Mouse (Mus musculus) urinary bladder, postnatal 14 days (tissue): Measurements from ENCODE around the gene Rnf10.
A peak's percentile ranks its signal among the peaks of the same experiment; 100 is the strongest.

Experiments
- DNase-seq: peaks from one replicate; pipeline ENCODE4 v3.0.0; 2021; ENCODE audit warnings: low spot score

The Rnf10 gene

GRCm38 (mm10) chr5:115275998-115276397 lies 3.3 kb upstream of the Rnf10 start:
- DNase-seq: peak; percentile 26

GRCm38 (mm10) chr5:115274771-115275170 lies 2.1 kb upstream of the Rnf10 start:
- DNase-seq: no peak

GRCm38 (mm10) chr5:115274353-115274752 lies 1.7 kb upstream of the Rnf10 start:
- no peak for DNase-seq

GRCm38 (mm10) chr5:115273549-115274135 lies 944 bp upstream of the Rnf10 start:
- DNase-seq: no peak

- DNase-seq: peak; percentile 47
Measured at GRCm38 (mm10) chr5:115271931-115272811, 527 bp downstream of the Rnf10 start.

GRCm38 (mm10) chr5:115269969-115270368 lies 2.7 kb downstream of the Rnf10 start:
- no peak for DNase-seq

GRCm38 (mm10) chr5:115268266-115268665 lies 4.4 kb downstream of the Rnf10 start:
- DNase-seq: no peak

- no peak for DNase-seq
Measured at GRCm38 (mm10) chr5:115267469-115268045, 5.1 kb downstream of the Rnf10 start.

- no peak for DNase-seq
Measured at GRCm38 (mm10) chr5:115266787-115267468, 5.8 kb downstream of the Rnf10 start.

- DNase-seq: no peak
Measured at GRCm38 (mm10) chr5:115266340-115266739, 6.4 kb downstream of the Rnf10 start.

- DNase-seq: no peak
Measured at GRCm38 (mm10) chr5:115262502-115263291, 10.0 kb downstream of the Rnf10 start.

GRCm38 (mm10) chr5:115261880-115262279 lies 10.8 kb downstream of the Rnf10 start:
- no peak for DNase-seq

GRCm38 (mm10) chr5:115261141-115261540 lies 11.6 kb downstream of the Rnf10 start:
- no peak for DNase-seq

GRCm38 (mm10) chr5:115260356-115260755 lies 12.3 kb downstream of the Rnf10 start:
- no peak for DNase-seq

- no peak for DNase-seq
Measured at GRCm38 (mm10) chr5:115256909-115257546, 15.7 kb downstream of the Rnf10 start.

- no peak for DNase-seq
Measured at GRCm38 (mm10) chr5:115255472-115255871, 17.2 kb downstream of the Rnf10 start.

GRCm38 (mm10) chr5:115240191-115240590 lies 32.5 kb downstream of the Rnf10 start:
- DNase-seq: no peak

- DNase-seq: no peak
Measured at GRCm38 (mm10) chr5:115238729-115239195, 33.9 kb downstream of the Rnf10 start.

GRCm38 (mm10) chr5:115237803-115238728 lies 34.6 kb downstream of the Rnf10 start:
- DNase-seq: peak; percentile 93

- DNase-seq: peak; percentile 92
Measured at GRCm38 (mm10) chr5:115235786-115236263, 36.9 kb downstream of the Rnf10 start, which contains the start of gene Pop5. Pop5 (plus strand) TSS chr5:115235836.
